Mouse (Mus musculus) central nervous system, embryonic 11.5 days (tissue): Measurements from ENCODE around the gene Impg2. TPM values are rescaled to one million over a fixed set of nuclear protein-coding genes. Genes with fewer than 3 reads are reported as not detected.

ENCODE experiments used
- polyA plus RNA-seq: library from polyadenylated mRNA; depleted of rRNA; stranded (reverse); fragments of >200 nt; gene quantifications from 2 replicates; pipeline ENCODE4 v1.2.3, GENCODE M21; 2012; rRNA removed

Impg2 gene
- polyA plus RNA-seq, result 0.54 and 0.81 TPM in 2 replicates

DNA sequence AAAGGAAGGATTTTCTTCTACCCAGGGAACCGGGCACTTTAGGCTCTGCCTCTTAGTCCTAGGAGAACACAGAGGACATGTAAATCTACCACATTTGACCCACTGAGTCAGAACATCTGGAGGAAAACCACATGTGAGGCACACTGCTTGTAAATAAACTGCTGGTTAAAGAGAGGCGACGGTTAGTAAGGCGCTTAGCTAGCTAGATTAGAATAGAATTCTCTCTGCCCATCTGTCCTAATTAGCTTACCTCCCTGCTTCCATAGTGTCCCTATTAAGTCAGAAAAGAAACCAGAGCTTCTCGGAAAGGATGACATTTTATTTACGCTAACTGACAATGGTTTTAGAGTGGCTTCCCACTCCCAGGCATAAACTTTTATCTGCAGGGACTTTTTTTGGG, at the start of gene Impg2:
Gene Impg2, plus strand, starts transcription at position 263 of the 400 bp plus-strand sequence.

Other genes with a start within 250 kb of the Impg2 start
- gene Rpl24, start 238.0 kb upstream of the Impg2 start, polyA plus RNA-seq, result 790 and 944 TPM in 2 replicates
- gene Zbtb11, start 230.4 kb upstream of the Impg2 start, polyA plus RNA-seq, result 12.2 and 14.9 TPM in 2 replicates
- gene Pcnp, start 174.6 kb upstream of the Impg2 start, polyA plus RNA-seq, result 131 and 150 TPM in 2 replicates
- gene Trmt10c, start 166.5 kb upstream of the Impg2 start, polyA plus RNA-seq, result 15.1 and 16.0 TPM in 2 replicates
- 24.1 and 33.9 TPM in 2 replicates for gene Senp7, start 156.0 kb upstream of the Impg2 start, polyA plus RNA-seq